Mouse (Mus musculus) spleen, adult 12 weeks (tissue): ENCODE data around the gene Phf2.
"Not testable (repeated sequence)": the region's sequence is repeated elsewhere in the genome, so short reads cannot be mapped to it uniquely, and the experiment has no call there.

Experiments used
- DNase-seq: peaks from one replicate; pipeline ENCODE4 v3.0.0; 2022; ENCODE audit warnings: low spot score

Gene Phf2

GRCm38 (mm10) chr13:48858054-48858453, 12.9 kb downstream of the Phf2 start:
- no peak for DNase-seq

- DNase-seq, result no peak
Observed at GRCm38 (mm10) chr13:48857246-48857932, 13.5 kb downstream of the Phf2 start.

- DNase-seq, result no peak
Observed at GRCm38 (mm10) chr13:48853947-48854346, 17.0 kb downstream of the Phf2 start.

GRCm38 (mm10) chr13:48853475-48853874, 17.4 kb downstream of the Phf2 start:
- no peak for DNase-seq

- DNase-seq, result no peak
Observed at GRCm38 (mm10) chr13:48852859-48853258, 18.1 kb downstream of the Phf2 start.

GRCm38 (mm10) chr13:48851719-48852118, 19.2 kb downstream of the Phf2 start:
- no peak for DNase-seq

GRCm38 (mm10) chr13:48850771-48851170, 20.1 kb downstream of the Phf2 start:
- DNase-seq, result no peak

- no peak for DNase-seq
Observed at GRCm38 (mm10) chr13:48850326-48850725, 20.6 kb downstream of the Phf2 start.

GRCm38 (mm10) chr13:48849155-48849554, 21.8 kb downstream of the Phf2 start:
- DNase-seq, result no peak

- no peak for DNase-seq
Observed at GRCm38 (mm10) chr13:48845308-48845707, 25.6 kb downstream of the Phf2 start.

GRCm38 (mm10) chr13:48843530-48843929, 27.4 kb downstream of the Phf2 start:
- DNase-seq, result no peak

GRCm38 (mm10) chr13:48841905-48842592, 28.9 kb downstream of the Phf2 start:
- no peak for DNase-seq

- no peak for DNase-seq
Observed at GRCm38 (mm10) chr13:48838284-48838683, 32.6 kb downstream of the Phf2 start.

GRCm38 (mm10) chr13:48837537-48837936, 33.4 kb downstream of the Phf2 start:
- DNase-seq, result no peak

- DNase-seq, result no peak
Observed at GRCm38 (mm10) chr13:48830528-48831250, 40.2 kb downstream of the Phf2 start.

- no peak for DNase-seq
Observed at GRCm38 (mm10) chr13:48829780-48830179, 41.1 kb downstream of the Phf2 start.

- DNase-seq, result no peak
Observed at GRCm38 (mm10) chr13:48822871-48823270, 48.0 kb downstream of the Phf2 start.

GRCm38 (mm10) chr13:48822288-48822687, 48.6 kb downstream of the Phf2 start:
- no peak for DNase-seq

GRCm38 (mm10) chr13:48819131-48819530, 51.8 kb downstream of the Phf2 start:
- no peak for DNase-seq

- no peak for DNase-seq
Observed at GRCm38 (mm10) chr13:48814406-48814805, 56.5 kb downstream of the Phf2 start.

GRCm38 (mm10) chr13:48810991-48811390, 59.9 kb downstream of the Phf2 start:
- DNase-seq, result no peak

GRCm38 (mm10) chr13:48810274-48810823, 60.6 kb downstream of the Phf2 start:
- DNase-seq, result no peak

GRCm38 (mm10) chr13:48809668-48810067, 61.3 kb downstream of the Phf2 start:
- not testable (repeated sequence) for DNase-seq
